Mouse (Mus musculus) neural tube, embryonic 15.5 days (tissue): ENCODE results near the gene Zic4. TPM values are rescaled to one million over a fixed set of nuclear protein-coding genes. Genes with fewer than 3 reads are reported as not detected.

Source experiments
- ATAC-seq: fragments of 200-750 bp; cut with Nextera tagmentation; 2 replicates; pipeline ENCODE4 v1.8.0; 2017; ENCODE audit warnings: mild to moderate bottlenecking, moderate TSS enrichment, moderate library complexity; ENCODE audit not compliant: low FRiP score
- H3K27ac ChIP-seq: fragments of 300-500 bp; sonication (generic); replicated peaks from 2 replicates; pipeline ENCODE4 v1.5.1; 2015; ENCODE audit warnings: mild to moderate bottlenecking, inconsistent platforms
- H3K27me3 ChIP-seq: fragments of 300-500 bp; sonication (generic); replicated peaks from 2 replicates; pipeline ENCODE4 v1.6.1; 2015; ENCODE audit warnings: inconsistent platforms
- H3K36me3 ChIP-seq: fragments of 300-500 bp; sonication (generic); 2 replicates; pipeline ENCODE4 v1.6.1; 2015; ENCODE audit warnings: inconsistent platforms
- H3K4me1 ChIP-seq: fragments of 300-500 bp; sonication (generic); 2 replicates; pipeline ENCODE4 v1.6.1; 2015; ENCODE audit warnings: inconsistent platforms
- H3K4me2 ChIP-seq: fragments of 300-500 bp; sonication (generic); 2 replicates; pipeline ENCODE4 v1.6.1; 2015; ENCODE audit warnings: inconsistent platforms, mild to moderate bottlenecking, moderate library complexity
- H3K4me3 ChIP-seq: fragments of 300-500 bp; sonication (generic); replicated peaks from 2 replicates; pipeline ENCODE4 v1.5.1; 2015; ENCODE audit warnings: mild to moderate bottlenecking, inconsistent platforms
- H3K9ac ChIP-seq: fragments of 300-500 bp; sonication (generic); replicated peaks from 2 replicates; pipeline ENCODE4 v1.6.1; 2015; ENCODE audit warnings: mild to moderate bottlenecking, inconsistent platforms
- H3K9me3 ChIP-seq: fragments of 300-500 bp; sonication (generic); replicated peaks from 2 replicates; pipeline ENCODE4 v1.6.1; 2016; ENCODE audit warnings: inconsistent platforms
- WGBS: fragments of 180-500 bp; shearing (Covaris S2); methylation state at CpG from one replicate; pipeline ENCODE4 v1.1.7; 2015; ENCODE audit warnings: mixed read lengths; 5-methylcytosine and 5-hydroxymethylcytosine counted together
- polyA plus RNA-seq: library from polyadenylated mRNA; unstranded; fragments of >200 nt; fragmentation: Nextera tagmentation; extraction: Ambion mirVana; gene quantifications from 2 replicates; pipeline ENCODE4 v1.2.1, GENCODE M21; 2015

The Zic4 gene
- polyA plus RNA-seq, 1 experiment from 2014 or later: 44.9 TPM

DNA sequence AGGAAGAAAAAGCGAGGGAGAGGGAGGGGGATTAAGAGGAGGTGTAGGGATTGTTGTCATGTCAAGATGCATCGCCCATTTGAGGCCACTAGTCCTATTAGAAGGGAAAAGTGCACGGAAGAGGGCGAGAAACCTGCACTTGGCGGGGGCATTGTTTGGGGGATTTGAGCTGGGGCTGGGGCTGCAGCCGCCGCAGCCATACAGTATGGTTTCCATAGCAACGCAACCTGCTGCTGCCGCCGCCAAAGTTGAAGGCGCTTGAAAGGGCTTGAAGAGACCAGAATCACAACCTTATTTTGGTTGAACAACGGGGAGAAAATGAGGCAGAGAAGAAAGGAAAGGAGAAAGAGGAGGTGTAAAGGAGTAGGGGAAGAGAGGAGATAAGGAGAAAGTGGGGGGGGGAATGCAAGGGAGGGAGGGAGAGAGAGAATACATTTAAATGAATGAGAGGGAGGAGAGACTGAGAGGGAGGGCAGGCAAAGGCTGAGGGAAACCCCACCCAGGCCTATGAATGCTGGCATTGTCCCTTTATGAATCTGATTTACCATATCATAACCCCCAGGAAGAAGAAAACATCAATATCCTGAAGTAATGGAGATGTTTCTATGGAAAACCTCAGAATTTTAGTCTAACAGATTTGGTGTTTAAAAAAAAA lies 51.9 kb downstream of the Zic4 start:
- Histone ChIP-seq H3K27ac (0 out of 2 replicates have a peak overlapping the region, but pooled peaks have one; percentile 41), H3K36me3 (no peaks in the 10 kb centered on the region), H3K9me3 (no peaks in the 10 kb centered on the region), H3K4me2 (peak overlapping the region; percentile 54), H3K4me1 (peaks cover 7% of the 10 kb centered on the region), H3K27me3 (peaks cover 59% of the 10 kb centered on the region), H3K4me3 (peak overlapping the region; percentile 24), H3K9ac (no peak overlapping the region)
- 1% methylated on average over 12 of the region's 12 CpGs for WGBS
- ATAC-seq: peak; percentile 85

DNA sequence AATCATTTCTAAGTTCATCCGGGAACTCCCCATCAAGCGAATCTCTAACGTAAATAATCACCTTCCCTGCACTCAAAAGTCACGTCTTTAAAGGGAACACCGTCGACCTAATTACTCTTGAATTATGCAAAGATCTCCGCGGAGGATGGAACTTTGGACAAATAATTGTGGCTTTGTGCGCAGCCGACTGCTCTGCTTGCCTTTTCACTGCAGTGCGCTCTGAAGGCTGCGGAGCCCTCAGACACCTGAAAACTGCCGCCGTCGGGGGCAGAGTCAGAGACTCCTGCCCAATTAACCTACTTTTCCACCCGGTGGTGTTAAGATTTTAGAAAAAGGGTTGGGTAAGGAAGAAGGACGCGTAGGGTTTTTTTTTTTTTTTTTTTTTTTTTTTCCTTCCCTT lies 58.2 kb downstream of the Zic4 start:
- peaks cover 42% of the 10 kb centered on the region for H3K27me3 ChIP-seq
- no peaks in the 10 kb centered on the region for H3K9me3 ChIP-seq
- WGBS: 1% methylated on average over 18 of the region's 18 CpGs
- H3K27ac ChIP-seq: no peak overlapping the region
- H3K9ac ChIP-seq: no peak overlapping the region
- H3K4me3 ChIP-seq: no peak overlapping the region; the same call in 1 of the 2 replicates
- no peaks in the 10 kb centered on the region for H3K4me1 ChIP-seq
- H3K4me2 ChIP-seq: peak overlapping the region; percentile 32
- no peak for ATAC-seq
- no peaks in the 10 kb centered on the region for H3K36me3 ChIP-seq

Other genes with a start within 250 kb of the Zic4 start
- 9.7 and 13.2 TPM in 2 replicates for gene Zic1, start 3.4 kb downstream of the Zic4 start, polyA plus RNA-seq